Comparison of ENCODE assay signal across 8 mouse cellular contexts in genomic region chr5:24749731-24750130, GRCm38 (mm10). TPM values are rescaled to one million over a fixed set of nuclear protein-coding genes. Genes with fewer than 3 reads are reported as not detected.
DNase-seq lines count a peak whose midpoint lies in the region; ATAC-seq and TF ChIP-seq lines count a peak whose summit lies in the region.
"Had no signal": no experiment of that assay in that cellular context is flagged by ENCODE, and none has a peak within 500 bp of the region (broad histone marks: within the 10 kb centered on the region; RNA-seq: fewer than 3 reads in every experiment).

No protein-coding gene starts in this region.

- H3K4me2 ChIP-seq in lung, embryonic 14.5 days, result peak overlapping the region; percentile 92
- H3K4me2 ChIP-seq in forebrain, embryonic 15.5 days (replicated peaks), result peak overlapping the region; percentile 94
- peak overlapping the region; percentile 95 for H3K4me2 ChIP-seq in limb, embryonic 14.5 days (replicated peaks; ENCODE audit: low read depth, low read length, severe bottlenecking)
- H3K4me2 ChIP-seq in stomach, embryonic 15.5 days, result peak overlapping the region; percentile 89

- H3K36me3 ChIP-seq in lung, embryonic 14.5 days (ENCODE audit: insufficient read depth), result no peaks in the 10 kb centered on the region
- no peaks in the 10 kb centered on the region for H3K36me3 ChIP-seq in forebrain, embryonic 15.5 days
- H3K36me3 ChIP-seq in limb, embryonic 14.5 days (ENCODE audit: control insufficient read depth, insufficient read depth, low read length), result no peaks in the 10 kb centered on the region
- H3K36me3 ChIP-seq in stomach, embryonic 15.5 days, result no peaks in the 10 kb centered on the region

- peak overlapping the region; percentile 87 for H3K9ac ChIP-seq in lung, embryonic 14.5 days
- peak overlapping the region; percentile 70 for H3K9ac ChIP-seq in forebrain, embryonic 15.5 days (replicated peaks)
- peak overlapping the region; percentile 81 for H3K9ac ChIP-seq in limb, embryonic 14.5 days (ENCODE audit: low read depth, low read length, severe bottlenecking)
- H3K9ac ChIP-seq in stomach, embryonic 15.5 days, result no peak overlapping the region

- peak overlapping the region; percentile 63; the same call in 1 of the 2 replicates for H3K27ac ChIP-seq in lung, embryonic 14.5 days (ENCODE audit: low read depth)
- H3K27ac ChIP-seq in forebrain, embryonic 15.5 days (replicated peaks), result peak overlapping the region; percentile 78
- H3K27ac ChIP-seq in limb, embryonic 14.5 days (replicated peaks; ENCODE audit: low read depth, low read length), result peak overlapping the region; percentile 72
- no peak overlapping the region for H3K27ac ChIP-seq in stomach, embryonic 15.5 days

- H3K27me3 ChIP-seq in lung, embryonic 14.5 days (ENCODE audit: insufficient read depth, low read length), result no peaks in the 10 kb centered on the region
- no peaks in the 10 kb centered on the region for H3K27me3 ChIP-seq in forebrain, embryonic 15.5 days
- H3K27me3 ChIP-seq in limb, embryonic 14.5 days (ENCODE audit: control insufficient read depth, insufficient read depth, low read length), result no peaks in the 10 kb centered on the region
- no peaks in the 10 kb centered on the region for H3K27me3 ChIP-seq in stomach, embryonic 15.5 days (replicated peaks)

- no peaks in the 10 kb centered on the region for H3K9me3 ChIP-seq in lung, embryonic 14.5 days (ENCODE audit: low read depth, low read length)
- no peaks in the 10 kb centered on the region for H3K9me3 ChIP-seq in forebrain, embryonic 15.5 days
- no peaks in the 10 kb centered on the region for H3K9me3 ChIP-seq in limb, embryonic 14.5 days (ENCODE audit: control insufficient read depth, low read length)
- no peaks in the 10 kb centered on the region for H3K9me3 ChIP-seq in stomach, embryonic 15.5 days

- ATAC-seq in lung, embryonic 14.5 days (ENCODE audit: insufficient read depth), result no peak
- peak; percentile 7; the same call in 1 of the 2 replicates for ATAC-seq in forebrain, embryonic 15.5 days (replicated peaks)
- no peak for ATAC-seq in limb, embryonic 14.5 days (ENCODE audit: low FRiP score, low read depth)
- no peak for ATAC-seq in stomach, embryonic 15.5 days (ENCODE audit: insufficient read depth, low FRiP score, low read depth)

- peak overlapping the region; percentile 55 for H3K4me3 ChIP-seq in lung, embryonic 14.5 days (ENCODE audit: low read depth, low read length)
- H3K4me3 ChIP-seq in forebrain, embryonic 15.5 days, result peak overlapping the region; percentile 69
- peak overlapping the region; percentile 46 for H3K4me3 ChIP-seq in limb, embryonic 14.5 days (replicated peaks; ENCODE audit: low read length)
- peak overlapping the region; percentile 56 for H3K4me3 ChIP-seq in stomach, embryonic 15.5 days (replicated peaks)
- H3K4me3 ChIP-seq: erythroblast, embryonic 14.5 days had no signal

- 52% methylated on average over 5 of the region's 5 CpGs for WGBS in lung, embryonic 14.5 days
- 61% methylated on average over 5 of the region's 5 CpGs for WGBS in forebrain, embryonic 15.5 days
- 56% methylated on average over 5 of the region's 5 CpGs for WGBS in limb, embryonic 14.5 days
- 52% methylated on average over 5 of the region's 5 CpGs for WGBS in stomach, embryonic 15.5 days

- TF ChIP-seq CTCF in lung, embryonic 14.5 days (IDR thresholded peaks at IDR 0.05; ENCODE audit: low read depth), result no peak

- no peak for TF ChIP-seq POLR2A in limb, embryonic 14.5 days (IDR thresholded peaks at IDR 0.05; ENCODE audit: borderline replicate concordance, extremely low read depth, insufficient read depth, insufficient read length)

- DNase-seq in lung, embryonic 14.5 days, result no peak
- DNase-seq in lung, adult 18-20 months, result no peak
- no peak for DNase-seq in limb, embryonic 14.5 days (ENCODE audit: low spot score)
- DNase-seq in right cerebral cortex, postnatal 14 days, result no peak
- no peak for DNase-seq in left cerebral cortex, adult 11 months (ENCODE audit: low spot score)

- H3K4me1 ChIP-seq in lung, embryonic 14.5 days (ENCODE audit: insufficient read depth), result peaks cover 14% of the 10 kb centered on the region
- H3K4me1 ChIP-seq in forebrain, embryonic 15.5 days, result peaks cover 25% of the 10 kb centered on the region
- peaks cover 18% of the 10 kb centered on the region for H3K4me1 ChIP-seq in limb, embryonic 14.5 days (ENCODE audit: control insufficient read depth, insufficient read depth, low read length)
- peaks cover 27% of the 10 kb centered on the region for H3K4me1 ChIP-seq in stomach, embryonic 15.5 days

RNA-seq across cellular contexts. Expression of gene Crygn, which starts 8.1 kb away (rescaled TPM):
- polyA plus RNA-seq in lung, embryonic 14.5 days (2014; fragmentation: Nextera tagmentation; extraction: Ambion mirVana), result 1.8 and 2.3 TPM in 2 replicates
- polyA plus RNA-seq in forebrain, embryonic 15.5 days (2015; fragmentation: Nextera tagmentation; extraction: Ambion mirVana), result 1.8 TPM in 2 replicates
- 0.09 TPM in 1 of 2 replicates, not detected in the other for polyA plus RNA-seq in limb, embryonic 14.5 days (2012; rRNA removed)
- 1.0 and 2.3 TPM in 2 replicates for polyA plus RNA-seq in limb, embryonic 14.5 days (2014; fragmentation: Nextera tagmentation; extraction: Ambion mirVana)
- 1.6 and 1.7 TPM in 2 replicates for polyA plus RNA-seq in stomach, embryonic 15.5 days (2015; fragmentation: Nextera tagmentation; extraction: Ambion mirVana)
- polyA plus RNA-seq: erythroblast, embryonic 14.5 days had no signal

RNA-seq across cellular contexts. Expression of gene Wdr86, which starts 19.2 kb away (rescaled TPM):
- polyA plus RNA-seq in lung, embryonic 14.5 days (2014; fragmentation: Nextera tagmentation; extraction: Ambion mirVana), result 39.7 and 43.9 TPM in 2 replicates
- polyA plus RNA-seq in forebrain, embryonic 15.5 days (2015; fragmentation: Nextera tagmentation; extraction: Ambion mirVana), result 4.0 and 4.5 TPM in 2 replicates
- polyA plus RNA-seq in limb, embryonic 14.5 days (2012; rRNA removed), result 37.5 and 59.4 TPM in 2 replicates
- polyA plus RNA-seq in limb, embryonic 14.5 days (2014; fragmentation: Nextera tagmentation; extraction: Ambion mirVana), result 25.4 and 32.0 TPM in 2 replicates
- polyA plus RNA-seq in stomach, embryonic 15.5 days (2015; fragmentation: Nextera tagmentation; extraction: Ambion mirVana), result 14.3 and 15.1 TPM in 2 replicates
- polyA plus RNA-seq: erythroblast, embryonic 14.5 days had no signal
